Mouse (Mus musculus): ENCODE measurements around the gene Kcnq1.

GRCm38 (mm10) chr7:143373265-143373664, 267.1 kb downstream of the Kcnq1 start:
- TF ChIP-seq CTCF (IDR thresholded peaks at IDR 0.05; ENCODE audit: low read depth) = no peak
- no peak for TF ChIP-seq EP300 (IDR thresholded peaks at IDR 0.05; ENCODE audit: low read depth)
